Mouse (Mus musculus) embryonic facial prominence, embryonic 11.5 days (tissue): ENCODE measurements at regions not wholly inside any gene's neighbourhood (a gene's known extent, or its start where the extent isn't known, plus 50 kb on each side); places are given as distances from the start of the nearest gene placed in this dataset.

Experiments
- ATAC-seq: fragments of 200-750 bp; cut with Nextera tagmentation; replicated peaks from 2 replicates; pipeline ENCODE4 v1.8.0; 2017; ENCODE audit warnings: low read depth; ENCODE audit not compliant: insufficient number of reproducible peaks, low FRiP score, low TSS enrichment
- DNase-seq: peaks from one replicate; pipeline ENCODE4 v3.0.0-alpha.2; 2015; ENCODE audit warnings: low spot score
- H3K27ac ChIP-seq: fragments of 300-500 bp; sonication (generic); replicated peaks from 2 replicates; pipeline ENCODE4 v1.5.1; 2014; ENCODE audit warnings: mild to moderate bottlenecking, low read depth, low read length, control low read depth
- H3K27me3 ChIP-seq: fragments of 300-500 bp; sonication (generic); 2 replicates; pipeline ENCODE4 v1.6.1; 2014; ENCODE audit warnings: mild to moderate bottlenecking, low read length, moderate library complexity, mixed read lengths; ENCODE audit not compliant: control insufficient read depth, insufficient read depth
- H3K36me3 ChIP-seq: fragments of 300-500 bp; sonication (generic); replicated peaks from 2 replicates; pipeline ENCODE4 v1.6.1; 2014; ENCODE audit warnings: low read depth, mild to moderate bottlenecking, low read length, moderate library complexity, mixed read lengths; ENCODE audit not compliant: control insufficient read depth, insufficient read depth
- H3K4me1 ChIP-seq: fragments of 300-500 bp; sonication (generic); 2 replicates; pipeline ENCODE4 v1.6.1; 2014; ENCODE audit warnings: low read length, mixed read lengths; ENCODE audit not compliant: control insufficient read depth, insufficient read depth
- H3K4me2 ChIP-seq: fragments of 300-500 bp; sonication (generic); 2 replicates; pipeline ENCODE4 v1.6.1; 2014; ENCODE audit warnings: low read depth, mild to moderate bottlenecking, control low read depth, low read length, moderate library complexity
- H3K4me3 ChIP-seq: fragments of 300-500 bp; sonication (generic); 2 replicates; pipeline ENCODE4 v1.5.1; 2014; ENCODE audit warnings: low read depth, low read length, control low read depth
- H3K9ac ChIP-seq: fragments of 300-500 bp; sonication (generic); replicated peaks from 2 replicates; pipeline ENCODE4 v1.6.1; 2014; ENCODE audit warnings: mild to moderate bottlenecking, control low read depth, low read length
- H3K9me3 ChIP-seq: fragments of 300-500 bp; sonication (generic); replicated peaks from 2 replicates; pipeline ENCODE4 v1.6.1; 2016; ENCODE audit warnings: mild to moderate bottlenecking, low read length, inconsistent platforms, mixed read lengths; ENCODE audit not compliant: control insufficient read depth
- WGBS: fragments of 180-500 bp; shearing (Covaris S2); extraction: QIAGEN DNeasy Blood & Tissue Kit; methylation state at CpG from one replicate; pipeline ENCODE4 v1.1.7; 2014; 5-methylcytosine and 5-hydroxymethylcytosine counted together

DNA sequence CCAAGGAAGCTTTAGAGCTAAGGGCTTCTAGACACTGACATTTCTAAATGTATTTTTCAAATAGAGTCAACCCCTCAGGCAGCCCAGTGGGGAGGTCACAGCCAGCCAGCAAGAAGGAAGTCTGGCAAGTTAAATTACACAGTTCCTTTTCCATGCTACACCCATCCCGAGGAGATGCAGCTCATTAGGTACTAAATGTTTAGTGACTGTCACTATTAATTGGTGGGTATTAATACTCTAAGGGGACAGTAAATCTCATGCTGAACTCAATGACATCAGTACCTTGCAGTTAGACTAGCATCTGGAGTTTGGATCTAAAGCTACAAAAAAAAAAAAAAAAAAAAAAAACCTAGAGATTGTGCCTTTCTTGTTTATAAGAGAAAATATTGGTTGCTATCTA, 222.6 kb downstream of the Lrrn1 start:
- WGBS: 50% methylated on average over 1 of the region's 1 CpGs
- no peak for DNase-seq
- H3K27me3 ChIP-seq: no peaks in the 10 kb centered on the region
- no peak overlapping the region for H3K4me2 ChIP-seq
- H3K4me1 ChIP-seq: no peaks in the 10 kb centered on the region
- no peak overlapping the region for H3K9ac ChIP-seq
- no peaks in the 10 kb centered on the region for H3K9me3 ChIP-seq
- H3K36me3 ChIP-seq: no peaks in the 10 kb centered on the region
- H3K4me3 ChIP-seq: no peak overlapping the region
- no peak for ATAC-seq
- no peak overlapping the region for H3K27ac ChIP-seq

DNA sequence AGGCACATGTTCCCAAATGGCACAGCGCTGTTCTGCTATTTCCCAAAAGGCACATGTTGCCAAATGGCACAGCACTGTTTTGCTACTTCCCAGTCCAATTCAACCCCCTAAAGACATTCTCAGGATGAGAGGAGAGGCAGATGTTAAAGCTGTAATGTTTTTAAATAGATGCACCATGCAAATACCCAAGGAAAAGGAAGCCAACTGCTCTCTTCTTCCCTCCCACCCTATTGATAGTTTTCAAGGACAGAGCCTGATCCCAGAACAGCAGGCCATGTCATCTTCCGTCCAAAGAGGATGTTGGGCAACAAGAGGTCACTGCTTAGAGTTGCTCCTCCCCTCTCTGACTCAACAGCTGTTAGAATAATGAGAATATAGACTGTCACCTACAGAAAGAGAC, 225.6 kb downstream of the Lrrn1 start:
- Histone ChIP-seq H3K9ac (no peak overlapping the region), H3K36me3 (no peaks in the 10 kb centered on the region), H3K4me3 (no peak overlapping the region), H3K4me1 (no peaks in the 10 kb centered on the region), H3K4me2 (no peak overlapping the region), H3K9me3 (no peaks in the 10 kb centered on the region), H3K27ac (no peak overlapping the region), H3K27me3 (no peaks in the 10 kb centered on the region)
- DNase-seq (no peak), ATAC-seq (no peak)
- WGBS: 76% methylated on average over 2 of the region's 2 CpGs

DNA sequence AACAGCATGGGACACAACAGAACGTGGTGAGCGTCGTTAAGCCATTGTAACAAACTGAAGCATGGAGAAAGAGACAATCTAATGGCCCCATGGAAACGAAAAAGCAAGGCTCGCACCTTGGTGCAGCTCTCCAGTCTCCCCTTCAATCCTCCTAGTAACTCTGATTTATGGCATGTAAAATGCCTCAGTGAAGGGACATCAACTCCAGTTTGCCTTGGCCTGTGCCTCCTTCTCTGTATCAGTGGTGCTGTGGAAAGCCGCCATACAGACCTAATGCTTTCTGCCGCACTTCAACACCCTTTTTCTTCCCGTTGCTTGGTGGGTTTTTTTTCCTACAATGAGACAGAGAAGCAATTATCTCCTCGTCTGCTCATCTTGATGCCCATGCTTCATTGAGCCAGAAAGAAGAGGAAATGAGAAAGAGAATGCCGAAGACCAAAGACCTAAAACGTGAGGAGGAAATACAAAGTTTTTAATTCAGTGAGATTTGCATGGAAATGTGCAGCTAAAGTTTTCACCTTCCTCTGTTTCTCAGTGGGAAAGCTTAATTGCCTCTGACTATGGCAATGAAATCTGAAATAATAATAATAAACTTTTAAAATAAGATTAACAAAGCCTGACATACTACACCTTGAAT, 241.4 kb downstream of the Lrrn1 start:
- Histone ChIP-seq H3K4me3 (no peak overlapping the region), H3K27ac (no peak overlapping the region), H3K9me3 (no peaks in the 10 kb centered on the region), H3K27me3 (no peaks in the 10 kb centered on the region), H3K4me2 (no peak overlapping the region), H3K36me3 (no peaks in the 10 kb centered on the region), H3K9ac (no peak overlapping the region), H3K4me1 (no peaks in the 10 kb centered on the region)
- WGBS: 78% methylated on average over 11 of the region's 11 CpGs
- no peak for ATAC-seq
- no peak for DNase-seq

DNA sequence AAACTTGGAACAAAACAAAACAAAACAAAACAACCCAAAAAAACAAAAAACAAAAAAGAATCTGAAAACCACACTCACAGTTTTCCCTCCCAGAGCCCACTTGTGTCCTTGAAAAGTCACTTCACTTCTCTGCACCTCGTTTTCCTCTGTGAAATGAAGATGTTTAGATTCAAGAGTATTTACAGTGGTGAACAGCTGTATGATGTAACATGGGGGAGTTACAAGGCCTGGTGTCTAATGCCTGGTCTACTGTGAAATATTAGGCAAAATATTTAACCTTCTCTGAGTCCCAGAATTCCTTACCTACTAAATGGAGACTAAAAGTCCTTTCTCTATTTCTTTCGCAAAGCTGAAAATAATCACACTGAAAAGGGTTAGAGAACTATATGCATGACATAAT, 255.4 kb downstream of the Lrrn1 start:
- H3K9me3 ChIP-seq: no peaks in the 10 kb centered on the region
- H3K9ac ChIP-seq: no peak overlapping the region
- H3K36me3 ChIP-seq: no peaks in the 10 kb centered on the region
- H3K4me2 ChIP-seq: no peak overlapping the region
- H3K4me1 ChIP-seq: no peaks in the 10 kb centered on the region
- no peaks in the 10 kb centered on the region for H3K27me3 ChIP-seq
- DNase-seq (no peak), ATAC-seq (no peak)
- no peak overlapping the region for H3K27ac ChIP-seq
- H3K4me3 ChIP-seq: no peak overlapping the region
- 77% methylated on average over 2 of the region's 2 CpGs for WGBS

DNA sequence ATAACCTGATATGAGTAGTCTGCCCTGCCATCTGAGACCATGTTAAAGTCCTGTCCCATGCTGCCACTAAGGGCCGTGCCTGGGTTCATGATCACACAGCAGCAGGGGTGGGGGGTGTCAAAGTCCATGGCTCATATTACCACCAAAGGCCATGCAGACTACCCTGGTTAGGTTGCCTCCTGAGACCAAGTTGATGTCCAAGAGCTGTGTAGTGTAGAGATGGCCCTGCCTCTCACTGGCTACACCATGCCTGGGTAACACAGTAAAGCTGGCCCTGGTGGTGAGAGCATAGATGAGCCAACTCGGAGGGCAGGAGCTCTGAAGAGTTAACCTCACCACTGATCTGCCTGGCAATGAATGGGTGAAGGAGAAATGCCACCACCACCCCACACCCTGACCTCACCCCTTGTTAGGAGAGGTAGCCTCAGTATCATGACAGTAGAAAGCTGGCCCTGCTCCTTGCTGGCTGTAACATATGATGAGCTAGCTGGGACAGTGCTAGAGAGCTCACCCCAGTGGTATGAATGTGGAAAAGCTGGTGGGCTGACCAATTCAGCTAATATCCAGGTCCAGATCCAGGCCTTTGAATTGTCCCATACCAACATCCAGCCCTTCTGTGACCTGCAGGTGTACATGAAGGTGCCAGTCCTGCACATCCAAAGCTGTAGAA, 258.8 kb downstream of the Lrrn1 start:
- no peak for ATAC-seq
- no peaks in the 10 kb centered on the region for H3K27me3 ChIP-seq
- no peak overlapping the region for H3K4me2 ChIP-seq
- no peak overlapping the region for H3K9ac ChIP-seq
- no peaks in the 10 kb centered on the region for H3K9me3 ChIP-seq
- H3K27ac ChIP-seq: no peak overlapping the region
- WGBS: 74% methylated on average over 2 of the region's 2 CpGs
- no peaks in the 10 kb centered on the region for H3K4me1 ChIP-seq
- H3K36me3 ChIP-seq: no peaks in the 10 kb centered on the region
- no peak overlapping the region for H3K4me3 ChIP-seq
- no peak for DNase-seq

DNA sequence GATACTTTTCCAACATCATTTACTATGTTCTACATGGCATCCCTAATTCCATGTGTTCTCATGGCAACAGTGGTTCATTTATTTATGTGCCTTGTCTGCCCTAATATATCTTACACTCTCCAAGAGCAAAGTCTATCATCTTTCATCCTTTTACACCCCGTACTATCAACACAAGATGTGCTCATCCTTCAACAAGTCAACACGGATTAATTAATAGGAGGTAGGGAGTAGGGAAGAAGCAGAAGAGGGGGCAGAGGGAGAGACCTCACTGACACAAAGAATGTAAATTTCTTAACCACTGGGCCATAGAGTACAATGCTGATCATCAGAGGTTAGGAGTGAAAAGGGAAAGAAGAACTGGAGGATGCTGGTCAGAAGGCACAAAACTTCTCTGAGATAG, 267.0 kb upstream of the Setmar start:
- ATAC-seq: no peak
- 66% methylated on average over 2 of the region's 2 CpGs for WGBS
- no peaks in the 10 kb centered on the region for H3K36me3 ChIP-seq

DNA sequence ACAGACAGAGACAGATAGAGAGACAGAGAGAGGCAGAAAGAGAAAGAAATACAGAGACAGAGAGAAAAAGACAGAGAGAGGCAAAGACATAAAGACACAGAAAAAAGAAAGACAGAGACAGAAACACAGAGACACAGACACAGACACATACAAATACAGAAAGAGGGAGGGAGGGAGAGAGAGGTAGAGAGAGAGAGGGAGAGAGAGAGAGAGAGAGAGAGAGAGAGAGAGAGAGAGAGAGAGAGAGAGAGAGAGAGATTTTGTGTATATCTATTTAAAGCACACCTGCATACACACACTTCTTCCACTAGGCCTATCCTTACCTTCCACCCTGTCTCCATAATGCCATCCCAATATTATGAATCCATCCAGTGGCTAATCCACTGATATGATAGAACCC, 261.8 kb upstream of the Setmar start:
- H3K9ac ChIP-seq: no peak overlapping the region
- DNase-seq: no peak
- no peaks in the 10 kb centered on the region for H3K27me3 ChIP-seq
- H3K27ac ChIP-seq: no peak overlapping the region
- H3K4me2 ChIP-seq: no peak overlapping the region
- no peaks in the 10 kb centered on the region for H3K4me1 ChIP-seq
- H3K4me3 ChIP-seq: no peak overlapping the region
- H3K36me3 ChIP-seq: no peaks in the 10 kb centered on the region
- H3K9me3 ChIP-seq: no peaks in the 10 kb centered on the region
- no peak for ATAC-seq

More for the DNA sequence above, 267.0 kb upstream of the Setmar start:
- Histone ChIP-seq H3K4me3 (no peak overlapping the region), H3K27ac (no peak overlapping the region), H3K9me3 (no peaks in the 10 kb centered on the region), H3K9ac (no peak overlapping the region), H3K4me2 (no peak overlapping the region), H3K27me3 (no peaks in the 10 kb centered on the region), H3K4me1 (no peaks in the 10 kb centered on the region)
- DNase-seq: no peak
